Comparison of ENCODE assay signal across 9 mouse cellular contexts in genomic region chr12:100106275-100106895, GRCm38 (mm10). TPM values are rescaled to one million over a fixed set of nuclear protein-coding genes. Genes with fewer than 3 reads are reported as not detected.
DNase-seq lines count a peak whose midpoint lies in the region; ATAC-seq and TF ChIP-seq lines count a peak whose summit lies in the region.
"Had no signal": no experiment of that assay in that cellular context is flagged by ENCODE, and none has a peak within 500 bp of the region (broad histone marks: within the 10 kb centered on the region; RNA-seq: fewer than 3 reads in every experiment).

No protein-coding gene starts in this region.

- peak; percentile 80 for DNase-seq in adrenal gland, postnatal 14 days
- peak; percentile 89 for DNase-seq in embryonic facial prominence, embryonic 14.5 days (ENCODE audit: low spot score)
- DNase-seq in heart, postnatal 10 days = peak; percentile 79 to 88
- DNase-seq in layer of hippocampus, adult 2 months (ENCODE audit: low spot score in 2 of 2) = peak; percentile 66 to 84
- DNase-seq in lung, postnatal 36 days = peak; percentile 88
- DNase-seq in right cerebral cortex, adult 2 months (ENCODE audit: low spot score in 2 of 2) = peak; percentile 84 to 92
- peak; percentile 50 to 74 for DNase-seq in urinary bladder, postnatal 36 days (ENCODE audit: low spot score in 2 of 2)

- no peak overlapping the region for H3K27ac ChIP-seq in embryonic facial prominence, embryonic 14.5 days (replicated peaks; ENCODE audit: low read depth, low read length)
- H3K27ac ChIP-seq in layer of hippocampus, adult 2 months = no peak overlapping the region
- H3K27ac ChIP-seq: limb, embryonic 15.5 days had no signal

- no peak overlapping the region for H3K4me3 ChIP-seq in E14TG2a.4 (replicated peaks; ENCODE audit: low read length)
- no peak overlapping the region for H3K4me3 ChIP-seq in embryonic facial prominence, embryonic 14.5 days (ENCODE audit: low read depth, low read length)
- H3K4me3 ChIP-seq in layer of hippocampus, adult 2 months = no peak overlapping the region
- H3K4me3 ChIP-seq: limb, embryonic 15.5 days had no signal

- H3K4me1 ChIP-seq in E14TG2a.4 (replicated peaks; ENCODE audit: low read depth, low read length) = peaks cover 34% of the 10 kb centered on the region
- H3K4me1 ChIP-seq in embryonic facial prominence, embryonic 14.5 days (ENCODE audit: control insufficient read depth, insufficient read depth, low read length) = peaks cover 5% of the 10 kb centered on the region

- WGBS in embryonic facial prominence, embryonic 14.5 days = 11% methylated on average over 20 of the region's 20 CpGs

- peaks cover 3% of the 10 kb centered on the region for H3K36me3 ChIP-seq in E14TG2a.4 (ENCODE audit: insufficient read depth, low read length)
- no peaks in the 10 kb centered on the region for H3K36me3 ChIP-seq in embryonic facial prominence, embryonic 14.5 days (ENCODE audit: control insufficient read depth, insufficient read depth, low read length)
- H3K36me3 ChIP-seq: limb, embryonic 15.5 days had no signal

- intact Hi-C loops in heart, postnatal 10 days (cut with DNase I) = loop anchor here (1.0 to 5.0 kb wide), 4 partner anchors 139 to 1022 kb away; no protein-coding TSS in a partner anchor

- no peaks in the 10 kb centered on the region; the same call in 1 of the 2 replicates for H3K27me3 ChIP-seq in E14TG2a.4 (ENCODE audit: insufficient read depth, low read length)
- H3K27me3 ChIP-seq in embryonic facial prominence, embryonic 14.5 days (replicated peaks; ENCODE audit: control insufficient read depth, insufficient read depth, low read length) = no peaks in the 10 kb centered on the region
- H3K27me3 ChIP-seq: limb, embryonic 15.5 days had no signal

- H3K9me3 ChIP-seq in E14TG2a.4 (ENCODE audit: low read length) = no peaks in the 10 kb centered on the region
- no peaks in the 10 kb centered on the region for H3K9me3 ChIP-seq in embryonic facial prominence, embryonic 14.5 days (ENCODE audit: control insufficient read depth, low read length)
- H3K9me3 ChIP-seq: limb, embryonic 15.5 days had no signal

- ATAC-seq in embryonic facial prominence, embryonic 14.5 days (ENCODE audit: low read depth) = 0 out of 2 replicates have a peak, but pooled peaks have one; percentile 8

- no peak overlapping the region for H3K9ac ChIP-seq in embryonic facial prominence, embryonic 14.5 days (ENCODE audit: low read depth, low read length)
- H3K9ac ChIP-seq: limb, embryonic 15.5 days had no signal

- H3K4me2 ChIP-seq in embryonic facial prominence, embryonic 14.5 days (ENCODE audit: low read depth, low read length) = 0 out of 2 replicates have a peak overlapping the region, but pooled peaks have one; percentile 15
- H3K4me2 ChIP-seq: limb, embryonic 15.5 days had no signal

- peak; percentile 65 for TF ChIP-seq CTCF in E14TG2a.4 (conservative IDR thresholded peaks at IDR 0.05; ENCODE audit: low read length)
- peak; percentile 76 for TF ChIP-seq CTCF in layer of hippocampus, adult 2 months (conservative IDR thresholded peaks at IDR 0.05)

RNA-seq across cellular contexts. Expression of gene Psmc1, which starts 3.6 kb away (rescaled TPM):
- 198 and 214 TPM in 2 replicates for total RNA-seq in adrenal gland, postnatal 14 days (2021)
- 241 and 249 TPM in 2 replicates for polyA plus RNA-seq in embryonic facial prominence, embryonic 14.5 days (2014; fragmentation: Nextera tagmentation; extraction: Ambion mirVana)
- total RNA-seq in heart, postnatal 10 days (2021) = 100 to 1,000 TPM; 141 to 147 TPM
- 100 to 1,000 TPM; 185 to 207 TPM for total RNA-seq in layer of hippocampus, adult 2 months (2021)

RNA-seq across cellular contexts. Expression of gene Nrde2, which starts 53.1 kb away (rescaled TPM):
- total RNA-seq in adrenal gland, postnatal 14 days (2021) = 13.3 and 16.7 TPM in 2 replicates
- 10.6 and 11.4 TPM in 2 replicates for polyA plus RNA-seq in embryonic facial prominence, embryonic 14.5 days (2014; fragmentation: Nextera tagmentation; extraction: Ambion mirVana)
- total RNA-seq in heart, postnatal 10 days (2021) = 10 to 100 TPM; 12.5 to 14.2 TPM
- 10 to 100 TPM; 23.8 to 24.3 TPM for total RNA-seq in layer of hippocampus, adult 2 months (2021)
